Mouse (Mus musculus) spleen, adult 2 months (tissue): ENCODE data around the gene Tomm6. TPM values are rescaled to one million over a fixed set of nuclear protein-coding genes. Genes with fewer than 3 reads are reported as not detected.
A peak's percentile ranks its signal among the peaks of the same experiment; 100 is the strongest.

ENCODE experiments used
- DNase-seq, 2 experiments: peaks; one replicate each; pipeline versions ENCODE4 v3.0.0 to v3.0.0-alpha.2; 2012 to 2021; ENCODE audit warnings: low spot score in 2 of 2, low read depth in 1 of 2
- H3K27ac ChIP-seq: fragments of 200-500 bp; 2 replicates; pipeline ENCODE4 v1.5.1; 2012; ENCODE audit warnings: low read length, inconsistent platforms; ENCODE audit not compliant: insufficient read depth
- H3K27me3 ChIP-seq: fragments of 200-500 bp; 2 replicates; pipeline ENCODE4 v1.6.1; 2012; ENCODE audit warnings: mild to moderate bottlenecking, moderate library complexity, low read length, inconsistent platforms; ENCODE audit not compliant: control insufficient read depth, insufficient read depth
- H3K36me3 ChIP-seq: fragments of 200-500 bp; 2 replicates; pipeline ENCODE4 v1.6.1; 2012; ENCODE audit warnings: mild to moderate bottlenecking, low read length, inconsistent platforms; ENCODE audit not compliant: control insufficient read depth, insufficient read depth
- H3K4me1 ChIP-seq: fragments of 200-500 bp; 2 replicates; pipeline ENCODE4 v1.6.1; 2011; ENCODE audit warnings: inconsistent platforms; ENCODE audit not compliant: control insufficient read depth, insufficient read depth, insufficient read length
- H3K4me3 ChIP-seq: fragments of 200-500 bp; 2 replicates; pipeline ENCODE4 v1.5.1; 2011; ENCODE audit warnings: mild to moderate bottlenecking, inconsistent platforms; ENCODE audit not compliant: insufficient read depth, insufficient read length; ENCODE audit errors: extremely low read depth
- CTCF ChIP-seq: fragments of 200-500 bp; IDR thresholded peaks from 2 replicates; pipeline ENCODE4 v1.5.1; 2011; ENCODE audit warnings: mild to moderate bottlenecking, inconsistent platforms; ENCODE audit not compliant: insufficient read depth, insufficient read length, insufficient replicate concordance; ENCODE audit errors: extremely low read depth
- POLR2A ChIP-seq: fragments of 200-500 bp; IDR thresholded peaks from 2 replicates; pipeline ENCODE4 v1.6.1; 2011; ENCODE audit warnings: low read depth, low read length, inconsistent platforms
- WGBS: fragments of 180-500 bp; shearing (Covaris S2); methylation state at CpG from one replicate; pipeline ENCODE4 v1.1.7; 2018; 5-methylcytosine and 5-hydroxymethylcytosine counted together
- polyA plus RNA-seq: library from polyadenylated mRNA; depleted of rRNA; stranded (reverse); fragments of >200 nt; gene quantifications from 2 replicates; pipeline ENCODE4 v1.2.3, GENCODE M21; 2012

Tomm6 gene
- polyA plus RNA-seq, 1 experiment = 58.0 TPM

GRCm38 (mm10) chr17:47672311-47673111, 15.7 kb downstream of the Tomm6 start:
- DNase-seq = no peak
- TF ChIP-seq POLR2A (no peak), CTCF (no peak)
- Histone ChIP-seq H3K27ac (no peak overlapping the region), H3K4me3 (peak overlapping the region; percentile 15; the same call in 1 of the 2 replicates), H3K36me3 (no peaks in the 10 kb centered on the region; the same call in 1 of the 2 replicates), H3K4me1 (peaks cover 3% of the 10 kb centered on the region; the same call in 1 of the 2 replicates), H3K27me3 (no peaks in the 10 kb centered on the region; the same call in 1 of the 2 replicates)
- 18% methylated on average over 68 of the region's 68 CpGs for WGBS

GRCm38 (mm10) chr17:47671988-47672310, 16.2 kb downstream of the Tomm6 start:
- DNase-seq = no peak
- peaks cover 3% of the 10 kb centered on the region; the same call in 1 of the 2 replicates for H3K4me1 ChIP-seq
- no peak for TF ChIP-seq POLR2A
- no peak for TF ChIP-seq CTCF
- H3K27ac ChIP-seq = no peak overlapping the region
- no peak overlapping the region for H3K4me3 ChIP-seq
- H3K36me3 ChIP-seq = no peaks in the 10 kb centered on the region; the same call in 1 of the 2 replicates
- 67% methylated on average over 14 of the region's 14 CpGs for WGBS
- H3K27me3 ChIP-seq = no peaks in the 10 kb centered on the region; the same call in 1 of the 2 replicates

GRCm38 (mm10) chr17:47669166-47669565, 19.0 kb downstream of the Tomm6 start:
- no peak for DNase-seq
- Histone ChIP-seq H3K27ac (no peak overlapping the region), H3K4me3 (no peak overlapping the region), H3K36me3 (no peaks in the 10 kb centered on the region), H3K27me3 (no peaks in the 10 kb centered on the region; the same call in 1 of the 2 replicates), H3K4me1 (peaks cover 3% of the 10 kb centered on the region; the same call in 1 of the 2 replicates)
- TF ChIP-seq CTCF (no peak), POLR2A (no peak)
- WGBS = 90% methylated on average over 4 of the region's 4 CpGs

- Histone ChIP-seq H3K27me3 (no peaks in the 10 kb centered on the region), H3K27ac (no peak overlapping the region), H3K36me3 (no peaks in the 10 kb centered on the region), H3K4me1 (no peaks in the 10 kb centered on the region), H3K4me3 (no peak overlapping the region)
- DNase-seq = no peak
- WGBS = 89% methylated on average over 7 of the region's 7 CpGs
- TF ChIP-seq CTCF = no peak
- TF ChIP-seq POLR2A = no peak
Observed at GRCm38 (mm10) chr17:47664474-47664873, 23.7 kb downstream of the Tomm6 start.

GRCm38 (mm10) chr17:47663009-47663713, 25.0 kb downstream of the Tomm6 start:
- Histone ChIP-seq H3K36me3 (no peaks in the 10 kb centered on the region), H3K27me3 (no peaks in the 10 kb centered on the region), H3K4me1 (no peaks in the 10 kb centered on the region), H3K27ac (no peak overlapping the region), H3K4me3 (no peak overlapping the region)
- WGBS = 90% methylated on average over 9 of the region's 9 CpGs
- no peak for DNase-seq
- TF ChIP-seq POLR2A (no peak), CTCF (no peak)

- Histone ChIP-seq H3K4me1 (no peaks in the 10 kb centered on the region), H3K4me3 (no peak overlapping the region), H3K36me3 (no peaks in the 10 kb centered on the region), H3K27ac (no peak overlapping the region), H3K27me3 (no peaks in the 10 kb centered on the region)
- 44% methylated on average over 3 of the region's 3 CpGs for WGBS
- no peak for DNase-seq
- TF ChIP-seq CTCF (no peak), POLR2A (no peak)
Observed at GRCm38 (mm10) chr17:47658741-47659243, 29.4 kb downstream of the Tomm6 start.
